Mouse (Mus musculus): ENCODE measurements around the gene Tent4b.

GRCm38 (mm10) chr8:88185716-88186115, 13.3 kb upstream of the Tent4b start:
- TF ChIP-seq CTCF (IDR thresholded peaks at IDR 0.05; ENCODE audit: extremely low read depth, insufficient read length, insufficient replicate concordance, low read depth, low read length) (no peak), POLR2A (IDR thresholded peaks at IDR 0.05; ENCODE audit: low read depth, low read length) (no peak)

All from small intestine, adult 2 months (tissue).